Mouse (Mus musculus) forebrain, embryonic 13.5 days (tissue): ENCODE data around the gene Ptprr. TPM values are rescaled to one million over a fixed set of nuclear protein-coding genes. Genes with fewer than 3 reads are reported as not detected.

Experiments
- ATAC-seq: fragments of 200-750 bp; cut with Nextera tagmentation; 2 replicates; pipeline ENCODE4 v1.8.0; 2017
- H3K27ac ChIP-seq: fragments of 300-500 bp; sonication (generic); 2 replicates; pipeline ENCODE4 v1.5.1; 2015; ENCODE audit warnings: inconsistent platforms, mild to moderate bottlenecking, moderate library complexity
- H3K27me3 ChIP-seq: fragments of 300-500 bp; sonication (generic); 2 replicates; pipeline ENCODE4 v1.6.1; 2015; ENCODE audit warnings: mild to moderate bottlenecking, inconsistent platforms
- H3K36me3 ChIP-seq: fragments of 300-500 bp; sonication (generic); 2 replicates; pipeline ENCODE4 v1.6.1; 2015; ENCODE audit warnings: mild to moderate bottlenecking, inconsistent platforms; ENCODE audit not compliant: poor library complexity, severe bottlenecking
- H3K4me1 ChIP-seq: fragments of 300-500 bp; sonication (generic); 2 replicates; pipeline ENCODE4 v1.6.1; 2015; ENCODE audit warnings: inconsistent platforms
- H3K4me2 ChIP-seq: fragments of 300-500 bp; sonication (generic); 2 replicates; pipeline ENCODE4 v1.6.1; 2015; ENCODE audit warnings: inconsistent platforms, mild to moderate bottlenecking, moderate library complexity
- H3K4me3 ChIP-seq: fragments of 300-500 bp; sonication (generic); 2 replicates; pipeline ENCODE4 v1.5.1; 2015; ENCODE audit warnings: mild to moderate bottlenecking, inconsistent platforms
- H3K9ac ChIP-seq: fragments of 300-500 bp; sonication (generic); 2 replicates; pipeline ENCODE4 v1.6.1; 2015; ENCODE audit warnings: mild to moderate bottlenecking, inconsistent platforms
- H3K9me3 ChIP-seq: fragments of 300-500 bp; sonication (generic); replicated peaks from 2 replicates; pipeline ENCODE4 v1.6.1; 2016; ENCODE audit warnings: inconsistent platforms
- WGBS: fragments of 180-500 bp; shearing (Covaris S2); methylation state at CpG from one replicate; pipeline ENCODE4 v1.1.7; 2015; 5-methylcytosine and 5-hydroxymethylcytosine counted together
- polyA plus RNA-seq: library from polyadenylated mRNA; unstranded; fragments of >200 nt; fragmentation: Nextera tagmentation; extraction: Ambion mirVana; gene quantifications from 2 replicates; pipeline ENCODE4 v1.2.1, GENCODE M21; 2015

Ptprr gene
- polyA plus RNA-seq, 1 experiment from 2014 or later: 1.9 TPM

DNA sequence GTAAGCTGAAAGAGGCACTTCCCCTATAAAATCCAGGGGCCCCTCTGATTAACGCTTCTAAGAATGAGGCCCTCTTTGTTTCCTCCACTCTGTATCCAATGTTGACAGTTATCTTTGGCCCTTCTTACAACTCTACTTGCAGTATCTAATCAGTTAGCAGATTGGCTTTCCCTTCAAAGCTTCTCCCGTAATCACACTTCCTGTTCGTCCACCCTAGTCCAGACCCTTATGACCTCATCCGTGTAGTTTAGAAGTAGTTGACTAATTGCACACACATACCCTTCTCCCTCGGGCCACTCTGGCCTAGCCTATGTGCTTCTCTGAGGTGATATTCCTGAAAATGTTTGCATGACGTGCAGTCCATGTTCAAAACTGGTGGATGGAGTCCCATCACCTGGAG lies 236.0 kb downstream of the Ptprr start:
- ATAC-seq: no peak
- no peaks in the 10 kb centered on the region for H3K9me3 ChIP-seq

GRCm38 (mm10) chr10:116259298-116259697 lies 241.3 kb downstream of the Ptprr start:
- Histone ChIP-seq H3K27ac (no peak overlapping the region), H3K9ac (no peak overlapping the region), H3K36me3 (no peaks in the 10 kb centered on the region), H3K4me2 (no peak overlapping the region), H3K4me1 (no peaks in the 10 kb centered on the region), H3K4me3 (no peak overlapping the region), H3K27me3 (no peaks in the 10 kb centered on the region), H3K9me3 (no peaks in the 10 kb centered on the region)
- no peak for ATAC-seq
- WGBS: 82% methylated on average over 4 of the region's 4 CpGs

More for the DNA sequence above, 236.0 kb downstream of the Ptprr start:
- H3K36me3 ChIP-seq: no peaks in the 10 kb centered on the region
- no peak overlapping the region for H3K27ac ChIP-seq
- H3K4me1 ChIP-seq: no peaks in the 10 kb centered on the region
- WGBS: 89% methylated on average over 6 of the region's 6 CpGs
- H3K9ac ChIP-seq: no peak overlapping the region
- H3K4me2 ChIP-seq: no peak overlapping the region
- H3K4me3 ChIP-seq: no peak overlapping the region
- H3K27me3 ChIP-seq: no peaks in the 10 kb centered on the region

DNA sequence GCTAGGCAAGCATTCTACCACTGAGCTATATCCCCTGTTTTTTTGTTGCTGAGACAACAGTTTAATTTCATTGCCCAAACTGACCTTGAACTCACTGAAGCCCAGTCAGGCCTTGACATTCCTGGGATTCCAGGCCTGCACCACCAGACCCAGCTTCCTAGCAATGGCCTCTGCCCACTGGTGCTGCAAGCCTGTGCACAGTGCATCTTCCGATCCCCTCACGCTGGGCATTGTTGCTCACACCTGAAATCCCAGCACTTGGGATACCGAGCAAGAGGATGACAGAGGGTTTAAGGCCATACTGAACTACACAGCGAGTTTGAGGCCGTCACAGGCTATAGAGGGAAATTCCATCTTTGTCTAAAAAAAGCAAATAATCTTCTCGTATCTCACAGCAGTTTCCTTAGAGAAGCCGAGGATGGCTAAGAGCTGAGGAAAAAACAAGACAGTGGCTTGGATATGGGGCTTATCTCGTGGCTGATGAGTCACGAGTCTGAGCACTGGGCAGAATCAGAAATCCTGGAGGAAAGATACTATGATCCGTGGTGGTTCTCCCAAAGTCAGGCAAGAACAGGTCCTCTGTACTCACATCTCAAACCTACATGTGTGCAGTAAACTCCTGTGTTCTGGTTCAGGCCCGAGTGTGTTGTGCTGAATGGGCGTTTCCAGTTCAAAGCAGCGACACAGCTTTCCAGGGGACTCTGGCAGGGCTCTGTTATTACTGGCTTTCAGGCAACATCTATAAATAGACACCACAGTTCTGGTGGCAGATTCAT lies 242.8 kb downstream of the Ptprr start:
- Histone ChIP-seq H3K9ac (no peak overlapping the region), H3K9me3 (no peaks in the 10 kb centered on the region), H3K4me3 (no peak overlapping the region), H3K4me1 (no peaks in the 10 kb centered on the region), H3K4me2 (no peak overlapping the region), H3K36me3 (no peaks in the 10 kb centered on the region), H3K27ac (no peak overlapping the region), H3K27me3 (no peaks in the 10 kb centered on the region)
- ATAC-seq: no peak
- WGBS: 78% methylated on average over 13 of the region's 13 CpGs

DNA sequence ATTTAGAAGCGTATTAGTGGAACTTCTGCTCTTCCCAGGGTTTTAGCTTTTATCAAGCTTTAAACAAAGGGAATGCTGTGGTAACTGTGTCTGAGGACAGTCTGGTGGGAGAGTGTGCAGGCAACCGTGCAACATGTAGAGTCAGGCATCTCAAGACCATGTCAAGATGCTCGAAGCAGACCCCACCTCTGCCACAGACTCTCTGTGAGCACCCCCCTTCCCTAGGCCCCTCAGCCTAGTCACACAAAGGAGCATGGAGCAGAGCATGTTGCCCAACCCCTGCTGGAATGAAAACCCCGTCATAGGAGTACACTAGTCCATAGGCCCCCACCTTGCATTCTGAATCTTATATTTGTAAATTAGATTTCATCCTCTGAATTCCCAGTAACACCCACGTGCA lies 243.5 kb downstream of the Ptprr start:
- H3K27me3 ChIP-seq: no peaks in the 10 kb centered on the region
- H3K4me3 ChIP-seq: no peak overlapping the region
- H3K4me2 ChIP-seq: no peak overlapping the region
- no peak overlapping the region for H3K27ac ChIP-seq
- WGBS: 75% methylated on average over 5 of the region's 5 CpGs
- no peak for ATAC-seq
- no peaks in the 10 kb centered on the region for H3K4me1 ChIP-seq
- no peaks in the 10 kb centered on the region for H3K9me3 ChIP-seq
- no peak overlapping the region for H3K9ac ChIP-seq
- H3K36me3 ChIP-seq: no peaks in the 10 kb centered on the region

DNA sequence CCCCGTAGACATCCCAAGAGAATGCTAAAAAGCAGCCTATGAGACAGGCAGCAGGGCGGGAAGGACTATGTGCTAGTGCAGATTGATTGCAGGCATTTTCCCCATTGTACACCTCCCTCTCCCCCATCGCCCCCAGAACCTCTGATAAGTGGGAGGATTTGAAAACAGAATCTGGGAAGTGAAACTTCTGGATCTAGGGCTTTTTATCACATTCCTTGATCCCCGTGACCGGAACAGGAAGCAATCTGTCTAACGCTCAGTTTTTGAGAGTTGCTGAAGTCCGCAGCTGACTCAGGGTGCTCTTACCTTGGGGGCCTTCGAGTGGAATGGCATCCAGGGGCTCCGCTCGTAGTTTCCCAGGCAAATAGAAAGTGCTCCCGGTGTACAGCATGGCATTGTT lies 246.5 kb downstream of the Ptprr start:
- 88% methylated on average over 11 of the region's 11 CpGs for WGBS
- H3K9ac ChIP-seq: no peak overlapping the region
- no peak overlapping the region for H3K27ac ChIP-seq
- ATAC-seq: no peak
- no peaks in the 10 kb centered on the region for H3K4me1 ChIP-seq
- H3K4me2 ChIP-seq: no peak overlapping the region
- no peaks in the 10 kb centered on the region for H3K36me3 ChIP-seq
- H3K27me3 ChIP-seq: no peaks in the 10 kb centered on the region
- H3K4me3 ChIP-seq: no peak overlapping the region
- H3K9me3 ChIP-seq: no peaks in the 10 kb centered on the region

DNA sequence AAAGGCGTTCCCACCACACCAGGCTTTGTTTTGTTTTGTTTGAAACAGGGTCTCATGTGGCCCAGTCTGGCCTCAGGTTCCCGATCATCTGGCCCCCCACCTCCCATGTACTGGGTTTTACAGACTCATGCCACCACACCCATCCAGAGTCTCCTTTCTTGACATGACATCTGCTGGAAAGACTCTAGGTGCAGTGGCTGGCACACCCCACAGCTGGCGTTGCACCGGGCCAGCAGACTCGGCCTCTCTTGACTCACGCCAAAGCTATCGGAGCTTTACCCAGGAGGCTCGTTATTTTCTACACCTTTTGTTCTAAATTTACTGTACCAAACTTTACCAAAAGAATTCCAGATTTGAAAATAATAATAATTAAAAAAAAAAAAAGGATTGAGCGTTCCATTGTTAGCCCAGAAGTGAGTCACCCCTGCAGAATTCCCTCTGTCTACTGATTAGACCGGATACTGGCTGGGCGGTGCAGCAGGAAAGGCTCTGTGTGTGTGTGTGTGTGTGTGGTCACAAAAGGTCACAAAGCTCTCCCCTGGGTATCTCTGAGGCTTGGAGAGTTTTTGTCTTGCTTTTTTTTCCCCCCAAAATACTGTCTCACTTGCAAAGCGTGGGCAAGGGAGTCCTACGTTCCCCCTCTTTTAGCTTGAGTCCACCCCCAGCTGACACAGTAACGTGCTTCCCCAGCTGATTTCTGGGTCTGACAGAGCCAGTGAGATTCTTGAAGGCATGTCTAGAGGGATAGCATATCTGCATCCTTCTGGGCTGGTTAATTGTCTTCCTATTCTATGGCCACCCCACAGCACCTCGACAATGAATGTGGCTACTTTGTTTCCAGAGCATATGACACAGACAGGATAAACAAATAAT lies 248.8 kb downstream of the Ptprr start:
- Histone ChIP-seq H3K9me3 (no peaks in the 10 kb centered on the region), H3K27ac (no peak overlapping the region), H3K36me3 (no peaks in the 10 kb centered on the region), H3K4me2 (no peak overlapping the region), H3K27me3 (no peaks in the 10 kb centered on the region), H3K4me3 (no peak overlapping the region), H3K4me1 (no peaks in the 10 kb centered on the region), H3K9ac (no peak overlapping the region)
- no peak for ATAC-seq
- WGBS: 72% methylated on average over 15 of the region's 15 CpGs

DNA sequence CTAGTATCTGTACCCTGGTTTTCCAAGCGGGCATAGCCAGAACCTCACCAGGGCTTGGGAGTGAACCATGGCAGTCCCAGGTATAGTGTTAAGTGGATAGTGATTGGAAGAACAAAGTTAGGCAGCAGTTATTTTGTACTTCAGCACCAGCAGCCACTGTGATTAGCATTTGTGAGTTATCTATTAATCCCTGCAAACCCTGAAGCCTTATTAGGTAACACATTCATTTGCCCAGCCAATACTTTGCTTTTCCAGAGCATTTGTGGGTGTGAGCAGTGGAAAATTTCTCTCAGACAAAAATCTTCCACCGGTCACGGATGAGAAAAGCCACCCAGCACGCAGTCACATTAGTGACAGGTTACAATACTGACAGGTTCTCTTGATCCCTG lies 249.4 kb downstream of the Ptprr start:
- H3K27ac ChIP-seq: no peak overlapping the region
- 75% methylated on average over 4 of the region's 4 CpGs for WGBS
- ATAC-seq: no peak

DNA sequence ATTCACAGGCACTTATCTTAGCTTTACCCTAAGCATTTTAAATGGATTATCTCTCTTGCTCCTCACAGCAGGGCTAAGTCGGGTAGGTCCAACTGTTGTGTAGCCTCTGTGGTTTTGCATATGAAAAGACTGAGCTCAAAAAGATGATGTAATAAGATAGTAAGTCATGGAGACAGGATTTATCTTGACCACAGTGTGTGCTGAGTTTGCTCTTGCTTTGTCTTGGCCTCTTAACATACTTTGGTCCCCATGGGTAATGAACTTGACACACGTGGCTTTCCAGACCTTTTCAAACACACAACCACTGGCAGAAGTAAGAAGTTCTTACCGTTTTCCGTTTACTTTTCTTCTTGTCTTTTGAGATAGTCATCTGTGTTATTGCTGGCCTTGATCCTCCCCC lies 250.3 kb downstream of the Ptprr start:
- H3K4me1 ChIP-seq: no peaks in the 10 kb centered on the region
- no peak overlapping the region for H3K4me3 ChIP-seq
- H3K9ac ChIP-seq: no peak overlapping the region
- WGBS: 51% methylated on average over 4 of the region's 4 CpGs
- H3K27me3 ChIP-seq: no peaks in the 10 kb centered on the region
- H3K27ac ChIP-seq: no peak overlapping the region
- no peak overlapping the region for H3K4me2 ChIP-seq
- ATAC-seq: no peak
- H3K9me3 ChIP-seq: no peaks in the 10 kb centered on the region
- H3K36me3 ChIP-seq: no peaks in the 10 kb centered on the region

More for the DNA sequence above, 249.4 kb downstream of the Ptprr start:
- H3K27me3 ChIP-seq: no peaks in the 10 kb centered on the region
- H3K4me3 ChIP-seq: no peak overlapping the region
- no peaks in the 10 kb centered on the region for H3K4me1 ChIP-seq
- no peak overlapping the region for H3K9ac ChIP-seq
- H3K4me2 ChIP-seq: no peak overlapping the region
- H3K9me3 ChIP-seq: no peaks in the 10 kb centered on the region
- H3K36me3 ChIP-seq: no peaks in the 10 kb centered on the region

GRCm38 (mm10) chr10:116270646-116271469 lies 252.8 kb downstream of the Ptprr start:
- H3K27ac ChIP-seq: no peak overlapping the region; the same call in 1 of the 2 replicates
- no peaks in the 10 kb centered on the region for H3K36me3 ChIP-seq
- no peak for ATAC-seq
- WGBS: 79% methylated on average over 12 of the region's 12 CpGs
- H3K4me1 ChIP-seq: no peaks in the 10 kb centered on the region
- H3K27me3 ChIP-seq: no peaks in the 10 kb centered on the region
- no peak overlapping the region for H3K9ac ChIP-seq
- no peak overlapping the region for H3K4me3 ChIP-seq
- H3K9me3 ChIP-seq: no peaks in the 10 kb centered on the region
- no peak overlapping the region for H3K4me2 ChIP-seq

DNA sequence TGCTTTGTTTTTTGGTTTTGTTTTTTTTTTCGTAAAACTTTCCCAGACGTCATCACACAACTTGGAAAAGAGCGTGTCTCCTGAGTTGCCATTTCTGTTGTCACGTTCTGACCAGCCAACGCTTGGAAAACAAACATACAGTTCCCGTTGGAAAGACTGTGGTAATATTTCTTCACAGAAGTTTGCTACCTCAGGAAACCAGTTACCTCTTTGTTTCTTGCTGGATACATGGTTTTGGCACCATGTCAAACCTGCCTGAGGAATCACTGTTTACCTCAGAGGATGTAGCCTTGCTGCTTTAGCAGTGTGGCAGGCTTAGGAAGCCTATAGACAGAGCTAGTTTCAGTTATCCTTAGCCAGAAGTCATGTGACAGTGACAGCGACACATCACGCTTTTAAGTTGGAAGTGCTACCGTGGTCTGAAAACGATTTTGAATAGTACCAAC lies 253.5 kb downstream of the Ptprr start:
- Histone ChIP-seq H3K36me3 (no peaks in the 10 kb centered on the region), H3K4me3 (no peak overlapping the region), H3K27ac (no peak overlapping the region), H3K9me3 (no peaks in the 10 kb centered on the region), H3K4me2 (no peak overlapping the region), H3K9ac (no peak overlapping the region), H3K27me3 (no peaks in the 10 kb centered on the region), H3K4me1 (no peaks in the 10 kb centered on the region)
- 93% methylated on average over 10 of the region's 10 CpGs for WGBS
- ATAC-seq: no peak

GRCm38 (mm10) chr10:116272156-116272555 lies 254.1 kb downstream of the Ptprr start:
- Histone ChIP-seq H3K9ac (no peak overlapping the region), H3K36me3 (no peaks in the 10 kb centered on the region), H3K9me3 (no peaks in the 10 kb centered on the region), H3K4me2 (no peak overlapping the region), H3K27ac (no peak overlapping the region), H3K4me1 (no peaks in the 10 kb centered on the region), H3K4me3 (no peak overlapping the region), H3K27me3 (no peaks in the 10 kb centered on the region)
- 91% methylated on average over 2 of the region's 3 CpGs for WGBS
- no peak for ATAC-seq

- H3K4me3 ChIP-seq: no peak within 1 kb of the TSS
- no peaks in the 10 kb centered on the region for H3K36me3 ChIP-seq
- ATAC-seq: no peak
- no peaks in the 10 kb centered on the region for H3K9me3 ChIP-seq
- no peaks in the 10 kb centered on the region for H3K4me1 ChIP-seq
- H3K27me3 ChIP-seq: no peaks in the 10 kb centered on the region
- 76% methylated on average over 7 of the region's 7 CpGs for WGBS
- no peak within 1 kb of the TSS for H3K9ac ChIP-seq
- H3K4me2 ChIP-seq: no peak within 1 kb of the TSS
- no peak within 1 kb of the TSS for H3K27ac ChIP-seq
These were observed 257.3 kb downstream of the Ptprr start, which contains the start of gene Ptprb for GRCm38 (mm10) chr10:116275280-116275679. Ptprb (plus strand) TSS chr10:116275523.
